Mouse (Mus musculus): ENCODE data around the gene Crybb1.

Gene Crybb1

DNA sequence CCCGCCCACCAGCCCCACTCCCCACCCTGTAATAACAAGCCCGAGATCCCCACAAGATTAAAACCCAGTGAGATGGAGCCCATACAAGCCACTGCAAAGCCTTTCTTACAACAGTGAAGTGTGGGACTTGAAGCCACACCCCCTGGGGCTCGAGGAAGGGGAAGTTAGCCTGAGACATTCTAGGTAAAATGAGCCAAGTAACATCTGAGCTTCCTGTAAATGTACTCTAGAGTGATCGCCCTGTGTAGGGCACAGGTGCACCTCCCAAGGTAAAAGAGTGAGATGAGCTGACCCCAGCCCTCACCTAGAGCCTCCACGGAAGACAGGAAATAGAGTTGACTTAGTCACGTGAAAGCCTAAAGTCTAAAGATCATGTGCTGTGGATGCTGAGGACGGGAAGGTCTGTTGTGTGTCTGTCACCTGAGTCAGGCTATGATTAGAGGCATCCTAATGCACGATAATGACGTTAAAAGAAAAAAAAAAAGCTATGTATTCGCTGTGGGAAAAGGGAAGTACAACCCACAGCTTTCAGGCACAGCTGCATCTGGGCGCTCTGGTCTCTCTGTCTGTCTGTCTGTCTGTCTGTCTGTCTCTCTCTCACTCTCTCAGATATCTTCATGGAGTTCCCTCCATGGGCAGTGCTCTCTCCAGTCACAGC is 31.5 kb downstream of the Crybb1 start:
- peaks cover 95% of the 10 kb centered on the region for H3K4me1 ChIP-seq (replicated peaks; ENCODE audit: low read depth, low read length)
- H3K36me3 ChIP-seq (ENCODE audit: insufficient read depth, low read length): peaks cover 9% of the 10 kb centered on the region; the same call in 1 of the 2 replicates
- no peak for TF ChIP-seq NANOG (IDR thresholded peaks at IDR 0.05; ENCODE audit: borderline replicate concordance, low read length)
- TF ChIP-seq CTCF (conservative IDR thresholded peaks at IDR 0.05; ENCODE audit: low read length): no peak
- TF ChIP-seq POU5F1 (IDR thresholded peaks at IDR 0.05; ENCODE audit: borderline replicate concordance, low read length): no peak
- H3K27me3 ChIP-seq (ENCODE audit: insufficient read depth, low read length): no peaks in the 10 kb centered on the region
- peak overlapping the region; percentile 21; the same call in 1 of the 2 replicates for H3K4me3 ChIP-seq (replicated peaks; ENCODE audit: low read length)
- H3K9me3 ChIP-seq (ENCODE audit: low read length): no peaks in the 10 kb centered on the region

DNA sequence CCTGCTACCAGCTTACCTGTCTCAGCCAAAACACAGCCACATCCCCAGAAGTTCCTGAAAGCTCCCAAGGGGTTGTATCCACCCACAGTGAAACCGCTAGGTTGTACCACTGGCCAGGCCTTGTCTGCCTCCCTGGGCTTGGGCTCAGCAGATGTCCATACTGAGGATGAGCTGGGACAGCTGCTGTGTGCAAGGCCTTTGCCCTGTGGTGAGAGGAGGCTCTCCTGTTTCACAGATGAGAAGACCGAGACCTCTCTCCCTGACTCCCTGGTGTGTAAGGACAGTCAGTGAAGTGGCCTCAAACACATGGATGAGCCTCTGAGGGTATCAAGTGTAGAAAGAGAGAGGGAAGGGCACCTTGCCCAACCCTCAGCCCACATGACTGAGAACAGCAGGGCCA is 32.0 kb downstream of the Crybb1 start:
- H3K36me3 ChIP-seq (ENCODE audit: insufficient read depth, low read length): peaks cover 9% of the 10 kb centered on the region; the same call in 1 of the 2 replicates
- no peaks in the 10 kb centered on the region for H3K9me3 ChIP-seq (ENCODE audit: low read length)
- H3K4me3 ChIP-seq (replicated peaks; ENCODE audit: low read length): peak overlapping the region; percentile 21; the same call in 1 of the 2 replicates
- H3K27me3 ChIP-seq (ENCODE audit: insufficient read depth, low read length): no peaks in the 10 kb centered on the region
- peaks cover 95% of the 10 kb centered on the region for H3K4me1 ChIP-seq (replicated peaks; ENCODE audit: low read depth, low read length)
- TF ChIP-seq NANOG (IDR thresholded peaks at IDR 0.05; ENCODE audit: borderline replicate concordance, low read length): no peak
- TF ChIP-seq CTCF (conservative IDR thresholded peaks at IDR 0.05; ENCODE audit: low read length): no peak
- no peak for TF ChIP-seq POU5F1 (IDR thresholded peaks at IDR 0.05; ENCODE audit: borderline replicate concordance, low read length)

DNA sequence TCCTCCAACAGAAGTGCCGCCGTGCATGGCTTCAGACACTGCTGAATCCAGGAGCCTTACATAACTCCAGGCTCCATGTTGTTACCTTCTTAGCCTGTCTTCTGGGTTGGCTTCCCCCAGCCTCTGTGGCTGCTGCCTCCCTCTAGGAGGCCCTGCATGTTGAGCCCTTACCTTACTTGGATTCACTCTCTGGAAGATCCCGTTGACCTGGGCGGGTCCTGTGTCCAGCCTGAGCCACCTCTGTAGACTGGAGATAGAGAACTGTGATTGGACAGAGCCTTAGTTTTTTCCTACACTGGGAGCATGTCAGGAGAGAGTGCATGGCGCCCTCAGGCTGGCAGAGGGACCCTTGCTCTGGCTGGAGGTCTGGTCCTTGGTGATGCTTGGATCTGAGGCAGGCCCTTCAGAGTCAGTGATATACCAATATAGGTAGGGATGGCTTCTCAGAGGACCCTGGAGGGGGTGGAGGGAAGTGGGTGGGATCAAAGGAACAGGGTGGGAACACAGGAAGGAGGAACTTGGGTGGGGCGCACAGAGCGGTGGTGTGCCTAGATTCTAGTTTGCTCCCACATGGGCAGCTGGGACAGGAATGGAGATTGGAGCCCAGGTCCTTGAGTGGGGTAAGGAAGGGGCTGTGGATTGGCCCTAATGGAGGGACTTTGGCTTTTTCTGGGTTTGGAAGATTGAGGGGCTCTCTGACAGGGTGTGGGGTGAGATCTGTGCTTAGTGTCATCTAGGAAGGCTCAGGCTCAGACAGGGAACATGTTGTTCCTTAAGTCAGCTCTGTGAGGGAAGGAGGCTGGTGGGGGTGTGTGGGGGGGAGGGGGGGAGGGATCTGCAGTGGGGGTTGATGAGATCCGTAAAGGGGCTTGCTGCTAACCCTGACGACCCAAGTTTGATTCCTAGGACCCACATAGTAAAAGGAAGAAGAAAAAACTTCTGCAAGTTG is 32.9 kb downstream of the Crybb1 start:
- H3K27me3 ChIP-seq (ENCODE audit: insufficient read depth, low read length): no peaks in the 10 kb centered on the region
- peaks cover 9% of the 10 kb centered on the region; the same call in 1 of the 2 replicates for H3K36me3 ChIP-seq (ENCODE audit: insufficient read depth, low read length)
- TF ChIP-seq POU5F1 (IDR thresholded peaks at IDR 0.05; ENCODE audit: borderline replicate concordance, low read length): no peak
- TF ChIP-seq CTCF (conservative IDR thresholded peaks at IDR 0.05; ENCODE audit: low read length): no peak
- TF ChIP-seq NANOG (IDR thresholded peaks at IDR 0.05; ENCODE audit: borderline replicate concordance, low read length): no peak
- peak overlapping the region; percentile 21 for H3K4me3 ChIP-seq (replicated peaks; ENCODE audit: low read length)
- H3K4me1 ChIP-seq (replicated peaks; ENCODE audit: low read depth, low read length): peaks cover 95% of the 10 kb centered on the region
- H3K9me3 ChIP-seq (ENCODE audit: low read length): no peaks in the 10 kb centered on the region

DNA sequence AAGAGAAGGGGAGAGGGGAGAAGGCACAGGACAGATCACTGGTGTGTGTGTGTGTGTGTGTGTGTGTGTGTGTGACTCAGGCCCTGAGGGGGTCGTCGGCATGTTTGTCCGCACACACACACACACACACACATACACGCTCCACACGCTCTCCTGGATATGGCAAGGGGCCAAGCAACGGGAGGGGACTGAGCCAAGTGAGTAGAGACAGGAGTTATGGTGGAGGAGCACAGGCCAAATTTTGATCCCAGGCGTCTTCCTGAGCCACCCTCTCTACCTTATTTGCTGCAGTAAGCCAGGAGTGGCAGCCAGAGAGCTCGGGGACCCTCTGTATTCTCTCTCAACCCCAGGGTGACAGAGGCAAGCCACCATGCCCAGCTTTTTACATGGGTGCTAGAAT is 33.6 kb downstream of the Crybb1 start:
- H3K9me3 ChIP-seq (ENCODE audit: low read length): no peaks in the 10 kb centered on the region
- peaks cover 95% of the 10 kb centered on the region for H3K4me1 ChIP-seq (replicated peaks; ENCODE audit: low read depth, low read length)
- no peak for TF ChIP-seq NANOG (IDR thresholded peaks at IDR 0.05; ENCODE audit: borderline replicate concordance, low read length)
- TF ChIP-seq POU5F1 (IDR thresholded peaks at IDR 0.05; ENCODE audit: borderline replicate concordance, low read length): no peak
- no peak for TF ChIP-seq CTCF (conservative IDR thresholded peaks at IDR 0.05; ENCODE audit: low read length)
- no peaks in the 10 kb centered on the region for H3K27me3 ChIP-seq (ENCODE audit: insufficient read depth, low read length)
- peaks cover 9% of the 10 kb centered on the region; the same call in 1 of the 2 replicates for H3K36me3 ChIP-seq (ENCODE audit: insufficient read depth, low read length)
- no peak overlapping the region for H3K4me3 ChIP-seq (replicated peaks; ENCODE audit: low read length)

DNA sequence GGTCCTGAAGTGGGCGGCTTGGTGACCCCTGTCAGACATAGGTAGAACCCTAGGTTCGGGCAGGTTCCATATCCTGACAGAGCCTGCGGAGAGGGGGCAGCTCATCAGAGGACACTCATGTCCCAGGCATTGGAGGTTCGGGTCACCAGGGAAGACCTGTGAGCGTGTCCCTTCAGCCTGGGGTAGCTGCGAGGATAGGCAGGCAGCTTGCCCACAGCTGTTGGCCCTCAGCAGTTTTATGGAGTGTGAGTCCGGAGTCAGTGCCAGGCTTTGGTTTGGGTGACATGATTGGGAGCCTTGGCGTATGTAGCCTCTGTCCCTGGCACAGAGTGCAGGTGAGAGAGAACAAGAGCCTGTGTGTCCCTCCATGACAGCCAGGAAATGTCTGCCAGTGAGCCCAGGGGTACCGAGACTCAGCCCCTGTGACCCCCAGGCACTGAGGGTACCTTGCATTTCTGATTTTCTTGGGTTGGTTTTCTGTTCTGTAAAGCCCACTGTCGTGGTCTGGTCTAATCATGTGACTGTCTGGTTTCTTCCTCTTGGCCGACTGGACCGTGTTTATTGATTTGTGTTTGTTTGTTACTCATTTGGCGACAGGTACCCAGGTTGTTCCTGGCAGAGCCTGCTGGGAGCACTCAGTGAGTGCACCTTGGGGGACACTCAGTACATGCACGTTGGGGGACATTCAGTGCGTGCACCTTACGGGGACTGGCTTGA is 34.4 kb downstream of the Crybb1 start:
- H3K4me3 ChIP-seq (replicated peaks; ENCODE audit: low read length): no peak overlapping the region
- peaks cover 9% of the 10 kb centered on the region; the same call in 1 of the 2 replicates for H3K36me3 ChIP-seq (ENCODE audit: insufficient read depth, low read length)
- peaks cover 95% of the 10 kb centered on the region for H3K4me1 ChIP-seq (replicated peaks; ENCODE audit: low read depth, low read length)
- H3K9me3 ChIP-seq (ENCODE audit: low read length): no peaks in the 10 kb centered on the region
- no peak for TF ChIP-seq CTCF (conservative IDR thresholded peaks at IDR 0.05; ENCODE audit: low read length)
- TF ChIP-seq NANOG (IDR thresholded peaks at IDR 0.05; ENCODE audit: borderline replicate concordance, low read length): no peak
- no peak for TF ChIP-seq POU5F1 (IDR thresholded peaks at IDR 0.05; ENCODE audit: borderline replicate concordance, low read length)
- no peaks in the 10 kb centered on the region for H3K27me3 ChIP-seq (ENCODE audit: insufficient read depth, low read length)

DNA sequence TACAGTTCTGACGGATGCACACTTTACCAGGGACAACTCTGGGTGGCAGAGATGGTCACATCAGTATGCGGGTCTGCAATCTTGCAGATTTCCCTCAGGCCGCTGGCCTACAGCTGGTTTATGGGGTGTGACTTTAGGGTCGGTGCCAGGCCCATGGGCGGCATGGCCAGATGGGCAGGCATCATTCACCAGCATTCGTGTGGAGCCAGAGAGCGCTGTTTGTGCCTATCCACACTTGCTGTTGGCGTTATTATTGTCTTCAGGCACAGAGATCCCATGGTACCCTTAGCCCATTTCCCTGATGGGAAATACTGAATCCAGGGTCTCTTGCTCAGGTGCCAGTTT is 34.9 kb downstream of the Crybb1 start:
- H3K36me3 ChIP-seq (ENCODE audit: insufficient read depth, low read length): peaks cover 7% of the 10 kb centered on the region; the same call in 1 of the 2 replicates
- peaks cover 95% of the 10 kb centered on the region for H3K4me1 ChIP-seq (replicated peaks; ENCODE audit: low read depth, low read length)
- no peaks in the 10 kb centered on the region for H3K9me3 ChIP-seq (ENCODE audit: low read length)
- H3K4me3 ChIP-seq (replicated peaks; ENCODE audit: low read length): no peak overlapping the region
- TF ChIP-seq POU5F1 (IDR thresholded peaks at IDR 0.05; ENCODE audit: borderline replicate concordance, low read length): no peak
- TF ChIP-seq CTCF (conservative IDR thresholded peaks at IDR 0.05; ENCODE audit: low read length): no peak
- no peak for TF ChIP-seq NANOG (IDR thresholded peaks at IDR 0.05; ENCODE audit: borderline replicate concordance, low read length)
- no peaks in the 10 kb centered on the region for H3K27me3 ChIP-seq (ENCODE audit: insufficient read depth, low read length)

DNA sequence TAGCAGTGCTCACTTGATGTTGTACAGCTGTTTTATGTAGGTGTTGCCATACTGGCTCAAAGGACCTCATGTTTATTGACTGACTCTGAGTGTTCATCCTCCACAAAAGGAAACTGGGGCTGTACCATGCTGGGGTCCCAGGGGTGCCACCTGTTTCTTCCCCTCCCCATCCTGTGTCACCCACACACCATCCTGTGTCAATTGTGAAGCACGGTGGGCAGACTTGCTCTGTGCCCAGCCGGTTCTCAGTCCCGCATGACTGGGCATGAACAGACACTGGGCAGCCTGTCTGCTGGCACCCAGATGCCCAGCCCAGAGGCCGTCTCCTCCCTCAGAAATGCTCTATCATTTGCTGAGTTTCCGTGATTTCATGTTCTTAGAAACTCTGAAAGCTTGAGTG is 36.3 kb downstream of the Crybb1 start:
- H3K36me3 ChIP-seq (ENCODE audit: insufficient read depth, low read length): 0 out of 2 replicates have a peak, but pooled peaks cover 5% of the 10 kb centered on the region
- TF ChIP-seq POU5F1 (IDR thresholded peaks at IDR 0.05; ENCODE audit: borderline replicate concordance, low read length) (no peak), CTCF (conservative IDR thresholded peaks at IDR 0.05; ENCODE audit: low read length) (no peak), NANOG (IDR thresholded peaks at IDR 0.05; ENCODE audit: borderline replicate concordance, low read length) (no peak)
- H3K27me3 ChIP-seq (ENCODE audit: insufficient read depth, low read length): no peaks in the 10 kb centered on the region
- H3K4me1 ChIP-seq (replicated peaks; ENCODE audit: low read depth, low read length): peaks cover 95% of the 10 kb centered on the region
- H3K4me3 ChIP-seq (replicated peaks; ENCODE audit: low read length): no peak overlapping the region
- H3K9me3 ChIP-seq (ENCODE audit: low read length): no peaks in the 10 kb centered on the region
